Mouse (Mus musculus) CD8-positive naive resting alpha-beta T cell, adult 2 months (primary cell): ENCODE results near the gene Pmis2.

ENCODE experiments used
- DNase-seq, 2 experiments: peaks; one replicate each; pipeline ENCODE4 v3.0.0; 2022; ENCODE audit warnings: low read depth in 2 of 2, low spot score in 2 of 2

The Pmis2 gene

DNA sequence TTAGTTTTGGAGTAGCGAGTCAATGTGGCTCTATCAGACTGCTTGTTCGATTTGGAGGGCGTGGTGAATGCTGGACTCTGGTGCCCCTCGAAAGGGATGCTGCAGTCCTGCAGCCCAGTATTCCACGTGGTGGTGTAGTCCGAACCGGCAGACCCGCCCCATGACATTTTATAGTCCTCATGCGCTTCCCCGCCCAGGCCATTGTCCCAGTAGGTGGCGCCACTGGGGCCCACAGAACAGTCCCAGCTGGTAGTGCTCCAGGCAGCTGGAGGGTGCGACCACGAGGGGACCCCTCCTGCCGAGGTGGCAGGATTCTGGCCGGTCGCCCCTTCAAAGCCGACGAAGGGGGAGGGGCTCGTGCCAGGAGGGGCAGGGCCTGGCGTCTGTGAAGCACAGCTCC is 36.8 kb downstream of the Pmis2 start:
- peak; percentile 38 to 56 for DNase-seq

GRCm38 (mm10) chr7:30633762-30634412 is 37.5 kb downstream of the Pmis2 start:
- DNase-seq: no peak

DNA sequence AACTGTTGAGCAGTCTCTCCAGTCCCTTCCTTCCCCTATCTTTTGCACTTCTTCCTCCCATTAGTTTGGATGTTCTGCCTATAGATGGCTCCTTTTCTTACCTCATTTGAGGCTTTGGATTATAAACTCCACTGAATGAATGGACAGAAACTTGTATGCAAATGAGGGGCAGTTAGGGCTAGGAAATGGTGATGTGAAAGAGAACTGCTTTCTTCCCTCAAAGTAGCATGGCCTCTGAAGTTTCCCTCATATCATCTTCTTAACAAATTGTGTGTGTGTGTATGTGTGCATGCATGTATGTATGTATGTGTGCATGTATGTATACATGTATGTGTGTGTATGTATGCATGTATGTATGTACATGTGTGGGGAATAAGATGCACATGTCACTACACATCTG is 42.4 kb downstream of the Pmis2 start:
- no peak for DNase-seq

DNA sequence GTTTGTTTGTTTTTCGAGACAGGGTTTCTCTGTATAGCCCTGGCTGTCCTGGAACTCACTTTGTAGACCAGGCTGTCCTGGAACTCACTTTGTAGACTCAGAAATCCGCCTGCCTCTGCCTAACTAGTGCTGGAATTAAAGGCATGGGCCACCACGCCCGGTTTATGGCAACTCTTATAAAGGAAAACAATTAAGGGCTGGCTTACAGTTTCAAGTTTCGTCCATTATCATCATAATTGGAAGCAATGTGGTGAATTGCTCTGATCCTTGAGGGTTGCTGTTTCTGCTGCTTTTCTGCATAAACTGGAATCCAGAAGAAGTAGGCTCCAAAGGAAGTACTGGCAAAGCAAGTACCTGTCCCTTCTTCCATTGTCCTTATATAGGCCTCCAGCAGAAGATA is 44.8 kb downstream of the Pmis2 start:
- no peak for DNase-seq

DNA sequence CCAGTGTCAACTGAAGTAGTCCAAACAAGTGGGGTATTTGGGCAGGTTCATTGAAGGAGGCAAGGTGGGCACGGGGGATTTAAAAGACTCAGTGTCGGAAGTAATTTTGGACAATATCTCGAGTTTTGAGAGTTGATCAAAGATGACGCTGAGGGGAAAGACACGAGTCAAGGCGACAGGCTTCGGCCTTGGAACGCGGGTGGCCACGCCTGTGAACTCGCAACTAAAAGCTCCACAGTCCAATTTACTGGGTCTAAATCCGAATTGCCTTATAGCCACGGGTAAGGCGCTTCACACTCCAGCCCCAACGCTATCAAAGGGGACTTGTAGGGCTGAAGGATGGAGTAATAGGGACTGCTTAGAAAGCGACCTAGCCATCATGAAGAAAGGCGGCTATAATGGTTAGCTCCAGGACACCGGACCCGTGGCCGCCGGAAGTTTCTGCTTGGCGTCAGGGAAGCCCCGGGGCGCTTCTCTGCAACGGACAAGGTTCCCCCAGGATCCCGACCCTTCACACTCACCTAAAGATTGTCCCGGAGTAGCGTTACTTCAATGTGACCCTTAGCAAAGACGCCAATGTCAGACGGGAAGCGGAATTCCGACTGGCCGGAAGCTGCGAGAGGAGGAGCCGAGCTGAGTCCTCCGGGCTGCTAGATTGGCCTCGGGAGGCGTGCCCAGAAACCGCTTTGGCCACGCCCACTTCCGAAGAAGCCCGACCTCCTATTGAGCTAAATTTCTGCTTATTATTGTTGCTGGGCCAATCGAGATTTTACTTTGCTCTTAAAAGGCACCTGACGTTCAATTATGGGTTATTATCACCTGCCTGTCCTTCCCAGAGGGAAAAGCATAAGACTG is 45.6 kb downstream of the Pmis2 start, which contains the start of gene Cox6b1:
Cox6b1 (minus strand) TSS at position 622 of the 855 bp plus-strand sequence.
- peak; percentile 74 to 76 for DNase-seq
